Mouse (Mus musculus) Patski (cell line): ENCODE data around the gene Coil. TPM values are rescaled to one million over a fixed set of nuclear protein-coding genes. Genes with fewer than 3 reads are reported as not detected.
"Not testable (repeated sequence)": the region's sequence is repeated elsewhere in the genome, so short reads cannot be mapped to it uniquely, and the experiment has no call there.

ENCODE experiments used
- ATAC-seq: fragments of 100-300 bp; one replicate; pipeline ENCODE4 v1.8.0; 2021
- CTCF ChIA-PET: fragments of 350-600 bp; sonication (Branson Sonifier 250); formaldehyde crosslinking; loops from one replicate; lab custom pipeline; 2022; ENCODE audit warnings: inconsistent platforms; lab: Charles Lee
- POLR2A ChIA-PET: fragments of 350-600 bp; sonication (Branson Sonifier 250); formaldehyde crosslinking; loops from one replicate; lab custom pipeline; 2022; ENCODE audit warnings: antibody characterized with exemption, inconsistent platforms; lab: Charles Lee
- DNase-seq: peaks from one replicate; pipeline ENCODE4 v3.0.0-alpha.2; 2011; ENCODE audit warnings: low read depth, low spot score
- H3K27me3 ChIP-seq: fragments of 371-371 bp; one replicate; pipeline ENCODE4 v1.5.1; 2021
- CTCF ChIP-seq: fragments of 100-300 bp; IDR thresholded peaks from one replicate; pipeline ENCODE4 v1.5.1; 2021
- in situ Hi-C: fragments of 300-500 bp; cut with MboI; formaldehyde crosslinking; loops from 3 replicates; pipeline ENCODE4 v1.11.1; 2018; ENCODE audit warnings: low pct_unique_long_range_greater_than_20kb, mixed read lengths
- polyA plus RNA-seq: library from polyadenylated mRNA; unstranded; gene quantifications from one replicate; pipeline ENCODE4 v1.2.3, GENCODE M21; 2021

The Coil gene
- polyA plus RNA-seq, 1 experiment from 2014 or later = 9.7 TPM

GRCm38 (mm10) chr11:89034592-89034991 is 64.5 kb downstream of the Coil start:
- TF ChIP-seq CTCF = peak; percentile 15
- CTCF ChIA-PET = no interaction called here

GRCm38 (mm10) chr11:89035552-89035951 is 65.5 kb downstream of the Coil start:
- ATAC-seq (no peak), DNase-seq (no peak)
- in situ Hi-C loops = loop anchor here (10.0 kb wide), 1 partner anchor 51 kb away; no protein-coding TSS in a partner anchor
- ChIA-PET CTCF (no interaction called here), POLR2A (no interaction called here)
- no peak for TF ChIP-seq CTCF
- H3K27me3 ChIP-seq = no peaks in the 10 kb centered on the region

More at GRCm38 (mm10) chr11:89034592-89034991, 64.5 kb downstream of the Coil start:
- ATAC-seq = no peak
- H3K27me3 ChIP-seq = no peaks in the 10 kb centered on the region
- DNase-seq = no peak
- in situ Hi-C loops = loop anchor here (10.0 kb wide), 1 partner anchor 50 kb away; no protein-coding TSS in a partner anchor
- POLR2A ChIA-PET = no interaction called here

DNA sequence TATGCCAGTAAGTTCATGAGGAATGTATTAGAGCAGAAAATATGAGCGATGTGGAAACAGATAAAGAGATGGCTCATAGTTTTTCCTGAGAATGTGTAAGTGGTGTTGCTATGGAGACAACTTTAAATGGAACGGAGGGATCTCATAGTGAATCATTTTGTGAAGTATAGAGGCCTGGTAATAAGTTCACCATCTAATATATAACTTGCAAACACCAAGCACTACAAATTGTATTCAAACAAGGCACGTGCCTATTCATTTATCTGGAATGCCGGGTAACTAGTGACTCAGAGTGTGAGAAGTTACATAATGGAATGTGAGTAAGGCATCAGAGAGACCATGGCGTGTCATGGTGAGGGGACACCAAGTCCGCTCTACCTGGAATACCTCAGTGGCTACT is 68.4 kb downstream of the Coil start:
- H3K27me3 ChIP-seq = no peaks in the 10 kb centered on the region
- no peak for ATAC-seq
- CTCF ChIA-PET = interaction anchor here (1.2 to 5.5 kb wide), 5 partner anchors 8 to 63 kb away, joined by 3 to 58 read pairs (median 5); no protein-coding TSS in a partner anchor
- no peak for TF ChIP-seq CTCF
- no peak for DNase-seq
- in situ Hi-C loops = loop anchor here (10.0 kb wide), 1 partner anchor 54 kb away; no protein-coding TSS in a partner anchor
- POLR2A ChIA-PET = no interaction called here

DNA sequence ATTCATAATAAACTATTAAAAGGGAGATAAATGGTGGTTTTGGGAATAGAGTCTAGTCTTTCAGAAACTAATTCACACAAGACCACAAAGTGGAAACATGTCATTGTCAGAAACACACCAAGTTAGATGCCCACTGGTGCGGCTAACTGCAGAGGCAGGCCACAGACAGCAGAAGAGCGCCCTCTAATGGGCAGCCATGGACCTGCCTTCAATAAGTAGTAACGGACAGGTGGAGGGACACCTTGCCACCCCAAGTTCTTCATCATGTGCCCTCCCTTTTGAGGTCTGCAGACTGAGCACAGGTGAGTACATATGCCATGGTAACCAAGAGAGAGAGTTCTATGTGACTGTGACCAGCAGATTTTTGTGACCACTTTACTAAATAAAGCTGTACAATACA is 69.3 kb downstream of the Coil start:
- peak; percentile 65 for ATAC-seq
- DNase-seq = no peak
- ChIA-PET CTCF (interaction anchor here (0.7 to 5.5 kb wide), 15 partner anchors 8 to 109 kb away, joined by 3 to 58 read pairs (median 4); no protein-coding TSS in a partner anchor), POLR2A (no interaction called here)
- peak; percentile 95 for TF ChIP-seq CTCF
- in situ Hi-C loops = loop anchor here (10.0 kb wide), 1 partner anchor 55 kb away; no protein-coding TSS in a partner anchor
- H3K27me3 ChIP-seq = no peaks in the 10 kb centered on the region

- CTCF ChIA-PET = interaction anchor here (0.9 to 5.5 kb wide), 3 partner anchors 12 to 54 kb away, joined by 3 to 58 read pairs (median 6); no protein-coding TSS in a partner anchor
- DNase-seq, in situ Hi-C loops, H3K27me3 ChIP-seq, POLR2A ChIA-PET, ATAC-seq: not testable (repeated sequence)
Measured at GRCm38 (mm10) chr11:89041073-89041472, 71.0 kb downstream of the Coil start.

Other genes starting within 250 kb of the Coil start
- 43.3 TPM for gene Akap1, start 105.7 kb upstream of the Coil start, polyA plus RNA-seq
- gene Scpep1, start 14.8 kb upstream of the Coil start, polyA plus RNA-seq = 202 TPM
- gene Elobl, start 3.3 kb upstream of the Coil start, polyA plus RNA-seq = 1.4 TPM
- gene Trim25, start 29.1 kb downstream of the Coil start, polyA plus RNA-seq = 12.9 TPM
- 7.1 TPM for gene Dgke, start 96.6 kb downstream of the Coil start, polyA plus RNA-seq
- gene Gm525, start 103.6 kb downstream of the Coil start, polyA plus RNA-seq = not detected